Mouse (Mus musculus) kidney, postnatal 10 days (tissue): ENCODE results near the gene Ccnq.

ENCODE experiments used
- DNase-seq: peaks from one replicate; pipeline ENCODE4 v3.0.0; 2021; ENCODE audit warnings: mixed read lengths

The Ccnq gene

GRCm38 (mm10) chr11:78750885-78751842 lies at the start of gene Ccnq:
Gene Ccnq (minus strand): TSS chr11:78751729.
- peak; percentile 90 for DNase-seq

GRCm38 (mm10) chr11:78801094-78801493 lies 49.6 kb upstream of the Ccnq start:
- DNase-seq: no peak

- DNase-seq: no peak
These were observed 44.7 kb upstream of the Ccnq start for GRCm38 (mm10) chr11:78796072-78796729.

GRCm38 (mm10) chr11:78793116-78793515 lies 41.6 kb upstream of the Ccnq start:
- DNase-seq: no peak

- no peak for DNase-seq
These were observed 40.9 kb upstream of the Ccnq start for GRCm38 (mm10) chr11:78792465-78792864.

GRCm38 (mm10) chr11:78792055-78792454 lies 40.5 kb upstream of the Ccnq start:
- DNase-seq: no peak

- peak; percentile 87 for DNase-seq
These were observed 40.1 kb upstream of the Ccnq start for GRCm38 (mm10) chr11:78791582-78791981.

- DNase-seq: no peak
These were observed 38.0 kb upstream of the Ccnq start for GRCm38 (mm10) chr11:78789370-78790060.

- DNase-seq: no peak
These were observed 34.5 kb upstream of the Ccnq start for GRCm38 (mm10) chr11:78786013-78786431.

GRCm38 (mm10) chr11:78782791-78783347 lies 31.3 kb upstream of the Ccnq start:
- DNase-seq: no peak

GRCm38 (mm10) chr11:78782326-78782725 lies 30.8 kb upstream of the Ccnq start:
- DNase-seq: no peak

- DNase-seq: no peak
These were observed 29.0 kb upstream of the Ccnq start for GRCm38 (mm10) chr11:78780571-78780970.

- no peak for DNase-seq
These were observed 28.5 kb upstream of the Ccnq start for GRCm38 (mm10) chr11:78780002-78780401.

- peak; percentile 51 for DNase-seq
These were observed 26.5 kb upstream of the Ccnq start for GRCm38 (mm10) chr11:78777851-78778680.

- DNase-seq: peak; percentile 21
These were observed 20.3 kb upstream of the Ccnq start for GRCm38 (mm10) chr11:78771751-78772283.

GRCm38 (mm10) chr11:78770436-78770835 lies 18.9 kb upstream of the Ccnq start:
- DNase-seq: no peak

GRCm38 (mm10) chr11:78768778-78769177 lies 17.2 kb upstream of the Ccnq start:
- DNase-seq: no peak

- no peak for DNase-seq
These were observed 14.7 kb upstream of the Ccnq start for GRCm38 (mm10) chr11:78766069-78766830.

GRCm38 (mm10) chr11:78764820-78765219 lies 13.3 kb upstream of the Ccnq start:
- DNase-seq: no peak

- no peak for DNase-seq
These were observed 12.8 kb upstream of the Ccnq start for GRCm38 (mm10) chr11:78764304-78764703.

- DNase-seq: no peak
These were observed 10.7 kb upstream of the Ccnq start for GRCm38 (mm10) chr11:78762201-78762600.
